Mouse (Mus musculus) macrophage (primary cell): ENCODE measurements at regions not wholly inside any gene's neighbourhood (a gene's known extent, or its start where the extent isn't known, plus 50 kb on each side); places are given as distances from the start of the nearest gene placed in this dataset.

Source experiments
- H3K27ac ChIP-seq: fragments of 350-480 bp; formaldehyde crosslinking; 2 replicates; pipeline ENCODE4 v1.9.0; 2021
- H3K36me3 ChIP-seq: fragments of 350-480 bp; formaldehyde crosslinking; 2 replicates; pipeline ENCODE4 v1.9.0; 2021; ENCODE audit errors: inconsistent target
- H3K4me3 ChIP-seq: fragments of 350-480 bp; formaldehyde crosslinking; 2 replicates; pipeline ENCODE4 v1.9.0; 2021; ENCODE audit errors: inconsistent target
- H3K79me2 ChIP-seq: fragments of 350-480 bp; formaldehyde crosslinking; 2 replicates; pipeline ENCODE4 v1.9.0; 2021; ENCODE audit errors: inconsistent target
- WGBS: methylation state at CpG from one replicate; pipeline ENCODE4 v1.1.7; 2026; ENCODE audit warnings: inconsistent platforms; ENCODE audit not compliant: missing documents; 5-methylcytosine and 5-hydroxymethylcytosine counted together

DNA sequence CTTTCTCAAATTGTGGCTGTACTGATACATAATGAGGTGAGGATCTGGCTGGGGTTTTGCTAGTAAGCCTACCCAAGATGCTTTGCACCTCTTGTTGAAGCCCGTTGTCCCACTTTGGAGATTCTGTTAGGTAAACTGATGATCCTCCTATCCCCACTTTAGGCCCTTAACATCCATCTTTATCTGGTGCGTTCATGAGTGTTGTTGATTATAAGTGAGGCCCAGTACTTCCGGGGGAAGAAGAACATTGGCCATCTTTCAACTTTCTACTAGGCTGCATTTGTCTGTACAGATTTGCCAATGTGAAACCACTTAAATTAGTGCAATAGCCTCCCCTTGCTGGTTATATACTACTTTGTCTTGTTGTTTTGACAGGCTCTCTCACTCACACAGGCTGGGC, 331.3 kb upstream of the Tmc3 start:
- Histone ChIP-seq H3K4me3 (no peak overlapping the region), H3K27ac (no peak overlapping the region), H3K36me3 (no peaks in the 10 kb centered on the region), H3K79me2 (no peaks in the 10 kb centered on the region)
- 86% methylated on average over 3 of the region's 3 CpGs for WGBS

DNA sequence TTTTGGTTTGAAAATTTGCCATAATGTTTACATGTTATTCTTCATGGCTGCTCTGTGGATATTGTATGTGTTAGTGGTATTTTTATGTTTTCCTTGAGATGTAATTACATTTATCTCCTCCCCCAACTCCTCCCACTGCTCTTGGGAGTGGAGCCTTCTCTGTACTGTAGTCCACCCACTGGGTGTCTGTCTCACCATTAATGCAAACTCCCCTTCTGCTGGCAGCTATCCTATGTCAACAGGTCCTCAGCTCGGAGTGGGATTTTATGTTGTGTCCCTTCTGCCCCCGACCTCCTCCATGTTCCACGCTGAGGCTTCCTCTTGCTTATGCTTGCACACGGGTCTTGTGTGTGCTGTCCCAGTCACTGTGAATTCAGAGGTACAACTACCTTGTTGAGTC, 330.3 kb upstream of the Tmc3 start:
- H3K27ac ChIP-seq = no peak overlapping the region
- H3K79me2 ChIP-seq = no peaks in the 10 kb centered on the region
- WGBS = 95% methylated on average over 4 of the region's 4 CpGs
- H3K36me3 ChIP-seq = no peaks in the 10 kb centered on the region
- no peak overlapping the region for H3K4me3 ChIP-seq

DNA sequence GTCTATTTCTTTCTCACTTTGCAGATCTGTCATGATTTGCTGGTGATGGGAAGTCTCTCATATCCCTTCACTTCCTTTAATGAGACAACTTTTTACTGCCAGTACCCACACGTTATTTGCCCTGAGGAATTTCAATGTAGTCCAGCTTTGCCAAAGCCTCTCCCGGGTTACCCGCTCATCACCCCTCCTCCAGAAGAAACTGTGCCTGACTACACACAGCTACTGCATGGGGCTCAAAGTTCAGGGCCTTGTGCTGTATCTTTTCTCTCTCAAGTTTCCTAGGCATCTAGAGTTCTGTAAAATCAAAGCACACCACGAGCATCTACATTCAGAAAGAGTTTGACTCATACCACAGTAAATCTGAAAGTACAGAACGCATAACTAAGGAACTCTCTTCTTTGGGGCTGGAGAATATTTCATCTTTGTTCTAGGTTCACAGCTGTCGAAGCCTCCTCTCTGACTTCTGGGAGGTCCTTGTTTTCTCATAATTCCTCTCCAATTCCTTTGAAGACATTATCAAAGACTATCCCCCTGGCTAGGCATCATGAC, 328.4 kb upstream of the Tmc3 start:
- H3K4me3 ChIP-seq = no peak overlapping the region
- WGBS = 85% methylated on average over 6 of the region's 6 CpGs
- H3K36me3 ChIP-seq = no peaks in the 10 kb centered on the region
- H3K79me2 ChIP-seq = no peaks in the 10 kb centered on the region
- no peak overlapping the region for H3K27ac ChIP-seq

GRCm38 (mm10) chr7:83258363-83258916, 326.3 kb upstream of the Tmc3 start:
- Histone ChIP-seq H3K79me2 (no peaks in the 10 kb centered on the region), H3K27ac (no peak overlapping the region), H3K4me3 (no peak overlapping the region), H3K36me3 (no peaks in the 10 kb centered on the region)
- WGBS = 80% methylated on average over 2 of the region's 2 CpGs

- H3K27ac ChIP-seq = no peak overlapping the region
These were observed 323.2 kb upstream of the Tmc3 start for GRCm38 (mm10) chr7:83261489-83261888.

GRCm38 (mm10) chr7:83289915-83290773, 294.6 kb upstream of the Tmc3 start:
- Histone ChIP-seq H3K4me3 (no peak overlapping the region), H3K27ac (no peak overlapping the region), H3K79me2 (no peaks in the 10 kb centered on the region), H3K36me3 (no peaks in the 10 kb centered on the region)
- WGBS = 52% methylated on average over 5 of the region's 5 CpGs

More at GRCm38 (mm10) chr7:83261489-83261888, 323.2 kb upstream of the Tmc3 start:
- Histone ChIP-seq H3K36me3 (no peaks in the 10 kb centered on the region), H3K79me2 (no peaks in the 10 kb centered on the region), H3K4me3 (no peak overlapping the region)

GRCm38 (mm10) chr7:83307112-83307511, 277.6 kb upstream of the Tmc3 start:
- Histone ChIP-seq H3K79me2 (no peaks in the 10 kb centered on the region), H3K36me3 (no peaks in the 10 kb centered on the region), H3K4me3 (no peak overlapping the region), H3K27ac (no peak overlapping the region)
- 36% methylated on average over 1 of the region's 1 CpGs for WGBS

GRCm38 (mm10) chr7:83312172-83312571, 272.6 kb upstream of the Tmc3 start:
- H3K36me3 ChIP-seq = no peaks in the 10 kb centered on the region
- 69% methylated on average over 4 of the region's 4 CpGs for WGBS
- no peak overlapping the region for H3K27ac ChIP-seq
- no peaks in the 10 kb centered on the region for H3K79me2 ChIP-seq
- no peak overlapping the region for H3K4me3 ChIP-seq

DNA sequence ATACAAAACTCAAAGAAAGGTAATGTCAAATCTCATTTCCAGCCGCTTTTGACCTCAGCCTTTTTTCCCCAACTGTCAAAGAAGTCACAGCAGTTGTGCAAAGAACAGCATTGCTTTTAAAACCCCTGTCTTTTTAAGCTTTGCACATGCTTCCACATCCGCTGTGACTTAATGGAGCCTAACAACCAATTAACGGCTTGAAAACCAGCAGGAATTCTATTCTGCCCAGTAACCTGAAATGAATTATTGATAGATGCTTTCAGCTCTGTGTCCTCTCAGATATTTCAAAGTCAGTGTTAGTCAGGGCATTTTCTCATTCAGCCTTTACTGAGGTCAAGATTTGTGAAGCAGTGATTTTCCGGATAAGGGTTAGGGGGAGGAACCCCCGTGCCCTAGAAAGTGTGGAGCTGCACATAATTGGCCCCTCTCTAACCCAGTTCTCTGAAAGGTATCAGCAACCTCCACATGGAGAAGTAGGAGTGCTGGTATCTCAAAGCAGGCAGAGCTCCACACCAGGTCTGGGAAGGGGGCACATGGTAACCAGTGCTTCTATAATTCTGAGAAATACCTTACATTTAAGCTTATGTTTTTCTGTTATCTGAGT, 254.8 kb upstream of the Tmc3 start:
- no peaks in the 10 kb centered on the region for H3K79me2 ChIP-seq
- no peak overlapping the region for H3K4me3 ChIP-seq
- no peak overlapping the region for H3K27ac ChIP-seq
- H3K36me3 ChIP-seq = no peaks in the 10 kb centered on the region
- 88% methylated on average over 4 of the region's 5 CpGs for WGBS

- Histone ChIP-seq H3K79me2 (no peaks in the 10 kb centered on the region), H3K27ac (no peak overlapping the region), H3K36me3 (no peaks in the 10 kb centered on the region), H3K4me3 (no peak overlapping the region)
- 37% methylated on average over 5 of the region's 5 CpGs for WGBS
These were observed 237.5 kb upstream of the Tmc3 start for GRCm38 (mm10) chr7:83347103-83347754.

- H3K27ac ChIP-seq = no peak overlapping the region
- H3K79me2 ChIP-seq = no peaks in the 10 kb centered on the region
- H3K4me3 ChIP-seq = no peak overlapping the region
- 87% methylated on average over 3 of the region's 3 CpGs for WGBS
- H3K36me3 ChIP-seq = no peaks in the 10 kb centered on the region
These were observed 215.5 kb upstream of the Tmc3 start for GRCm38 (mm10) chr7:83369191-83369590.

DNA sequence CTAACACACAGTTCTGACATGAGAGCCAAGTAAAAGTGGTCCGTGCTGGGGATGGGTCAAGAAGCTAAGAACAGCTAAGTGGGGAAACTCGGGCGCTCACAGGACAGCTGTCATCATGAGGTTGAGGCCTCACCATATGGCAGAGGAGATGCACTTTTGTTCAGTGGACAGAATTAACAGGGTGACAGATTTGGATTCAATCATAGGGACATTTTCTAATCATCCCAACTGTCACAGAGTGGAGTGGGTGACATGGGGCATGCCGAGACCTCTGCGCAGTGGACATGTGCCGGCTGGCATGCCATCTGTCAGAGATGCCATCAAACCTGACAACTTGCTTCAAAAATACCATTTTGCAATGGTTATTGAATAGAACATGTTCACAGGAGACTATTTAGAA, 215.1 kb upstream of the Tmc3 start:
- Histone ChIP-seq H3K79me2 (no peaks in the 10 kb centered on the region), H3K27ac (no peak overlapping the region), H3K36me3 (no peaks in the 10 kb centered on the region), H3K4me3 (no peak overlapping the region)
- 89% methylated on average over 6 of the region's 6 CpGs for WGBS

- no peak overlapping the region for H3K27ac ChIP-seq
- H3K36me3 ChIP-seq = no peaks in the 10 kb centered on the region
- WGBS = 69% methylated on average over 1 of the region's 1 CpGs
- no peak overlapping the region for H3K4me3 ChIP-seq
- no peaks in the 10 kb centered on the region for H3K79me2 ChIP-seq
These were observed 207.9 kb upstream of the Tmc3 start for GRCm38 (mm10) chr7:83376826-83377225.

GRCm38 (mm10) chr7:83381381-83382181, 203.1 kb upstream of the Tmc3 start:
- no peak overlapping the region for H3K27ac ChIP-seq
- no peaks in the 10 kb centered on the region for H3K79me2 ChIP-seq
- 74% methylated on average over 7 of the region's 7 CpGs for WGBS
- H3K36me3 ChIP-seq = no peaks in the 10 kb centered on the region
- no peak overlapping the region for H3K4me3 ChIP-seq
